Mouse (Mus musculus): ENCODE measurements around the gene Cntnap2.

The Cntnap2 gene

DNA sequence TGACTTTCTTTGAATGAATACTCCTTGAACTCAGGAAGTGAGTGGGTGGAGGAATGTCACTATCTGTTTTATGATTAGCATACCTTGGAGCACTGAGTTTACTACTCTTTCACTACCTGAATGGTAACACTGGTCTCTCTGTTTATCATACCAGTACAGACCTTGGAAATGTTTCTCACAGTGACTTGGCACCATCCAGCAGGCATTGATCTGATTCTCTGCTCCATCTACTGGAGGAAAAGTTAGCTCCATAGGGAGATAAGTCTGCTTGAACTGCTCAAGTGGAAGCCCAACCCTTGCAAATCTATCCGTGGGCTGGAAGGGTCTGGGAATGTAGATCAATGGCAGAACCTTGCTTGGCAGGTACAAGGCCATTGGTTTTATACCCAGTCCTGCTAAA, 2235.3 kb downstream of the Cntnap2 start:
- no peak for DNase-seq (ENCODE audit: low spot score in 2 of 2)

DNA sequence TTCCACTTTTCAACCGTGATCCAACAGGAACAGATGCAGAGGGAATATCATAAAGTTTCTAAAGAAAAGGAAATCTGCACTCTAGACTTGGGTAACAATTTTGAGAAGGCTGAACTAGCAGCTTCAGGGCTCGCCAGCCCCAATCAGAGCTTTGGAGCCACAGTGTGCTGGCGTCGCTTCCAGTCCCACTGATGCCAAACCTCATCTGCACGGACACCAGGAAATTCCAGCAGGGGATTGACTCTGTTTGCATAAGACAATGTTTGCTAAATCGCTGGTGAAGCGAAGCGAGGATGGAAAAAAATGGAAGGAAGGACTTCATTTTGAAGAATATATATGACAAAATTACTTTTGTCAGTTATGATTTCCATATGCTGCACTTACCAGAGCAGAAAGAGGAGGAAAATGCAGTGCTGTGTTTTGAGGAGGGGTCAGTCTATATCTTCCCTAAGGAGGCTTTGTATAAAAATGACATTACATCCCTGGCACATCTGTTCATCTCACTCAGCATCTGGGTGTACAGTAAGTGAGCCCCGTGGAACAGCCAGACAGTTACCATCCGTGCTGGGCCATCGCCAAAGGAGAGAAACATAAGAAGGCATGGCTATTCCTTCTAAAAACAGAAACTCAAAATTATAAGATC, 2245.8 kb downstream of the Cntnap2 start:
- no peak for DNase-seq (ENCODE audit: low spot score in 2 of 2)

DNA sequence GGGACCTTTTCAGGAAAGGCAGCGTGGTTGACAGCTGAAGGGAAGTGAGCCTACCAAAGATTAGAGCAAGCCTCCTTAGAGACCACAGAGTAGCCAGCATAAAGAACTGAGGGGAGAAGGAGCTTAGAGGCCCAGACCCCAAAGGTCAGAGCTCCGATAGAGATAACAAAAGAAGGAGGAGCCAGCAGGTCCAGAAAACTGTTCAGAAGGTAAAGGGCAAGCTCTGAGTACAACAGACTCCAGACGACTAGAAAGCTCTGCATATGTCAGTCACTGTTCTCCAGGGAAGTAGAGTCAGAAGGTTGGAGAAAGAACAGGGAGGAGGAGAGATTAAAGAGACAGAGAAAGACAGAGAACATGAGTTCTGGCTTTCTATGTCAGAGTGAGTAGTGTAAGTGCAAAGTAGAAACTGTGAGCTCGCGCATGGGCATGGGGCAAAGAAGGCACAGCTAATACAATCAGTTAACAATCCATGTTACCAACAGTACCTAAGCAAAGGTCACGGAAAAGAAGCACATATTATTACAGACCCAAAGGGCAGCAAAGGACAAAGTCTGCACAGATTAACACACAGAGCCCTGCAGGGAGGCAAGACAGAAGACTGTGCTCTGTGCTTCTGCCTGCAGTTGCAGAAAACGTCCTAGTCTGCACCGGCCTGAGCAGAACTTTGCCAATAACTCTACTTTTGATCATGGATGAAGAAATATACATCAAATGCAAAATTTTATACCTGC, 2247.1 kb downstream of the Cntnap2 start:
- no peak for DNase-seq (ENCODE audit: low spot score in 2 of 2)

DNA sequence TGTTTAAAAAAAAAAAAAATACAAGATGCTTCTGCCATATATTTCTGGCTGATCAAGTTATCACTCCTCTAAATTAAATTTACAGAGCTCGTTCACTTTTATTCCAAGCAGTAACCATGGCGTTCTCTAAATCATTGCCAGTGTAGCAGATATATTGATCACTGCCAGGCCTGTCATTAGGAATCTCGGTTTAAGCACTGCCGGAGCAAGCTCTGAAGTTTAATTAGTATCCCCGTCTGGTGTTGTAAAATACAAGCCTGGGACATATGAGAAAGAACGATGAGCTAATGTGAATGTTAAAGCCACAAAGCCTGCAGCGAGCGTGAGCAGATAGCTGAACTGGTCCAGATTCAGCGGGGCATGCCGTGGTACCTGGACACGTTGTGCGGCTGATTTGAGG, 2247.8 kb downstream of the Cntnap2 start:
- no peak for DNase-seq (ENCODE audit: low spot score in 2 of 2)

DNA sequence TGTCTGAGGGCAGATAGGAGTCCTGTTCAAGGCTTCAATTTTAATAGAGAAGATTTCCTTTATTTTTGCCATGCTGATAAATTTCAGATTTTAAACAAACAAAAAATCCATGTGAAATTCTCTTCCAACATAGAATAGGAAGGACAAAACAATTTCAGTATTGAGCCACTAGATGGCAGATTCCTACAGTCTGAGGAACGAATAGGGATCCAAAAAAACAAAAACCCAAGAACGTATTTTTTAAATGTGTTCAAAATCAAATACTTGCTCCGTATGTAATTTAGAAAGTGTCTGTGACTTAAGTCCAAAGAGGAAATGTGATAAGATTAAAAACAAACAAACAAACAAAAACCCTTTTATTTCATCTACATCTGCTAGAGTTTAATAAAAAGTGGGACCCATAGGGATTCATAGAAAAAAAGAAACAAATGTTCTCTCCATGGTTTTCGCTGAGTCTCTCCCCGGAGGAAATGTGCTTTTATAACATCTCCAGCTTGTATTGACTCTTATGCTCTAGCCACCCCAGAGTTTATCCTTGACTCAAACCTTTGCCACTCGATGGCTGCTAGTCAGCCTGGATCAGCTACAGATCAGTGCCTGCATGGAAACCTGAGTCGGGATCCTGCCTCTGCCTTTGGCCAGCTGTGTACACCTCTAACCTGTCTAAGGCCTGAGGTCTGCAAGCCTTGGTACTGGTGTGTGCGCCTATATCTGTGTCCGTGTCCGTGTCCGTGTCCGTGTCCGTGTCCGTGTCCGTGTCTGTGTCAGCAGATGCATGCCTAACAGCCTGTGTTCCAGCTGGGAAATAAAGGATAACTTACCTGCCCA, 2255.6 kb downstream of the Cntnap2 start:
- DNase-seq (ENCODE audit: low spot score in 2 of 2) = peak in 1 of 2 experiments; percentile 10

DNA sequence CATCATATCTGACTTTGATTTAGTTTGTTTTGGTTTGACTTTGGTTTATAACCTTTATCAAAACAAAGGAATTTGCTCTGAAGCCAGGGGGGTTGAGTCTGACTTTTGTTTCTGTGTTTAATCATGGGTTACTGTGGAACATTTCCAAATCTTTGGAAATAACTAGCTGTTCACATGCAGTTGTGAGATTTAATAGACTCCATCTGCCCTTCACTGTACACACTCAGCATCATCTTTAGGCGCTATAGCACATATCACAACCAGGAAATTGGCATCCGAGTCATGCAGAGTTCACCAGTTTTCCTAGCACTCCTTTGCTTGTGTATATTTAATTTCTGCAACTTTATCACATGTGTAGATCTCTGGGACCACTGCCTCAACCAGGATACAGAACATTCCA, 2256.3 kb downstream of the Cntnap2 start:
- DNase-seq (ENCODE audit: low spot score in 2 of 2) = no peak

DNA sequence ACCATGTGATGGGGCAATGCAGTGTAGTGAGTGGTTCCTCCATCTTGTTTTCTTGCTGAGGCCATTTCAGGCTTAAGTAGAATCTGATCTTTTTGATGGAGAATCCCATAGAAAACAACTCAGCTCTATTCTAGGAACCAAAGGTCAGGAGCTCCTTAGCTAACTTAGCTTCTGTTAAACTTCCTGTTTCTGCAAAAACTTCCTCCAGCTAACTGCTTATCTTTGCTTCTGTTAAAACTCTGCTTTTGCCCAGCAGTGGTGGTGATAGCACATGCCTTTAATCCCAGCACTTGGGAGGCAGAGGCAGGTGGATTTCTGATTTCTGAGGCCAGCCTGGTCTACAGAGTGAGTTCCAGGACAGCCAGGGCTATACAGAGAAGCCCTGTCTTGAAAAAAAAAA, 2258.1 kb downstream of the Cntnap2 start:
- no peak for DNase-seq (ENCODE audit: low spot score in 2 of 2)

DNA sequence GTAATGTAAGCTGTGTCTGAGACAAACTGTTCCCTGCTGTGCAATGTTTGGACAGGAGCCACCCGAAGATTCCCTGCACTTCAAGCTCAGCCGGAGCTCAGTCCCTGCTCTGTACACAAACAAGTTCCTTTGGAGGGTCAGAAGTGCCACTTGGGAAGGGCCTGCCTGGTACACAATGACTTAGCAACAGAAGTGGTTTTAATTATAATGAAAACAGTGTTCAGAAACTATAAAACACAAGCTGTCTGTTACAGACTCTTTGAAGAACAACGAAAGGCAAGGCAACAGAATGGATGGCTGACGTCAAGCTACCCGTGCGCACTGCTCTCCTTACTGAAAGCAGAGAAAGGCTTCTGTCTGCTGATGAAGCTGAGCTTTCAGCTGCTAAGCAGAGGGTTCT, 2259.5 kb downstream of the Cntnap2 start:
- DNase-seq (ENCODE audit: low spot score in 2 of 2) = peak in 1 of 2 experiments; percentile 2

DNA sequence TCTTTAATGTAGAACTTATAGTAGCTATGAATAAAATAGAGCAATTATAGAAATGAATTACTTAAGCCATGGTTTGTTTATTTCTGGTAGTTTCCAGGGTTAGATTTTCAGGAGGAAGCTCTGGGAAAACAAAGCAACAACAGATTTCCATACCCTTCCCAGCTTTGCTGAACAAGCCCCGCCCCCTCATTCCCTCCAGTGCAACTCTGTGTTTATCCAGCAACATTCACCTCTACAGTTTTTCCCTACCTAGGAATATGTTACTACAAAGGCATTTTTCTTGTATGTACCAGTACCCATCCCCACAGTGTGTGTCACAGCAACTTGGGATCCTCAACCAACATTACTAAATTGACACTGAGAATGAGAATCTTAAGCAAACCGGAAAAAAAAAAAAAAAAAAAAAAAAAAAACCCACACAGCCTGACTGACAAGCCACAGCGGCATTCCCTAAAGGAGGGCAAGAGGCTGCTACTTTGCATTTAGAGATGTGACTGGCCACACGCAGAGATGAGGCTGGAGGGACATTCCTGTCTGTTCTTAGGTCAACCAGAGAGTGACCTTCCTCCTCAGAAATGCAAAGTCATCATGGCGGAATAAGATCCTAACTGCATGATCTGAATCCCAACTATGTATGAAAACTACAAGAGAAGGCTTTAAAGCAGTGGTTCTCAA, 2260.3 kb downstream of the Cntnap2 start:
- DNase-seq (ENCODE audit: low spot score in 2 of 2) = no peak

DNA sequence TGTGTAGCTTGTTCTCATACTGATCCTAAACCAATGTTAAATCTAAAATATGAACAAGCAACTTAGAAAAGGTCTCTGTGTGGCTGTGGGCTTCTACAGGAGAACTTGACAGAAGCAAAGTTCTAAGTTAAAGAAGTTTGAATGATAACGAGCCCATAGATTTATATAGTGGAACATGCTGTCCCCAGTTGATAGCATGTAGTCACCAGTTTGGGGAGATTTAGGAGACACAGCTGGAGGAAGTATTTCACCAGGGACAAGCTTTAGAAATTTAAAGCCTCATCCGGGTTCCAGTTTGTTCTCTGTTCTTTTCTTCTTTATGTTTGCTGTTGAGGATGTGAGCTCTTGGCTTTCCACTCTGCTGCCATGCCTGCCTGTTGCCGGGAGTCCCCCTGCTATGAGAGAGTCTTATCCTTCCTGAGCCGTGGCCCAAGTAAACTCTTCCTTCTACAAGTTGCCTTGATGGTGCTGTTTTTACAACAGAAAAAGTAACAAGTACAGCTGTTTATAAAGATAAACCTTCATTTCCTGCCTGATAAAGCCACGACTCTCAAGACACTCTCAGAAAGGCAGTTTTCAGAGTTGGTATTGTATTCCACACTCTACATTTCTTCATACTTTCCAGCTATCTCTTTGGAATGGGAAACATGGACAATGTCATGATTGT, 2264.1 kb downstream of the Cntnap2 start:
- DNase-seq (ENCODE audit: low spot score in 2 of 2) = no peak

DNA sequence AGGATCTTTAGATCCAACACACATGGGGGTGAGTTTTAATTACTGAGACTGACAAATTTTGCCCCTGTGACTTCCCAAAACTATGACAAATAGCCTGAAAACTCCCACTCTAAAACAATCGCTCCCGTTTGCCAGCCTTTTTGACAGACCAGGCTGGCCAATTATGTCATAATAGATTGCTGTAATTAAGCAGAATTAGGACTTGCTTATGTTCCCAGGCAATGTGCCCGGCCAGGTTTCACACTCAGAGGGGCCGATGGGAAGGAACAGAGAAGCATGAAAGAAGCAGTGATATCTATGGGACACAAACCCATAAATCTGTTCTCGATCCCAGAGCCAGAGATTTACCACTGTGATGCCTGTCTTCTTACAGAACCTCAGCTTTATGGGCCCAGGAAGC, 2264.7 kb downstream of the Cntnap2 start:
- DNase-seq (ENCODE audit: low spot score in 2 of 2) = no peak

DNA sequence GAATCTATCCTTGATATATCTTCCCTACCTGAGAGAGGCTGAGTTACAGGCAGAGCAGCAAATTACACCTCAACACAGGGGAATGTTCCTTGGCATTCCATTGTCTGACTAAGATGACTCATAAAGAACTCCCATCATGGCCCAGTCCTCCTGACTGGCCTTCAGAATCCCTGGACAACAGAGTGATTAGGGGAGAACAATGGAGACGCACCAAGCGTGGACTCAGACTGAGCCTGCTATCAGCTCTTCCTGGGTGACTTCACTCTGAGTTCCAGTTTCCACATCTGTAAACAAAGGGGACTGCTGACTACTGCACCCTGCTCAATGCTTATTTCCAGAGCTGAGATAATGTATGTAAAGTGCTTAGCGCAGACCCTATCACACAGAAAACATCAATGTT, 2269.1 kb downstream of the Cntnap2 start:
- no peak for DNase-seq (ENCODE audit: low spot score in 2 of 2)

DNA sequence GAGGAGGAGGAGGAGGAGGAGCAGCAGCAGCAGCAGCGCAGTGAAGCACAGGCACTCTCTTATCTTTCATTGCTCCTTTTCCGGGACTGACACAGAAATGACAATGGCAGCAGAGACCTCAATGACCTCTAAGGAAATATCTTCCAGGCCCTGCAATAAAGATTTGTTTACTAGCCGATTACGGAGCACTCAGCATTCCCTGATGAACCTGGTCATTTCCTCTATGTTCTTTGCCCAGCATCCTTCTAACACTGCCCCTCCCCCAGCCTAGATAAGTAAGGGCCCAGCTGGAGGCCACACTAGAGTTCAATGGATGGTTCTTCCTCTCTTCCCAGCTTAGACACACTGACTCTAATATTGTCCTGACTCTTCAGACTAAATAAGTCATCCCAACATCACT, 2270.1 kb downstream of the Cntnap2 start:
- DNase-seq (ENCODE audit: low spot score in 2 of 2) = no peak

DNA sequence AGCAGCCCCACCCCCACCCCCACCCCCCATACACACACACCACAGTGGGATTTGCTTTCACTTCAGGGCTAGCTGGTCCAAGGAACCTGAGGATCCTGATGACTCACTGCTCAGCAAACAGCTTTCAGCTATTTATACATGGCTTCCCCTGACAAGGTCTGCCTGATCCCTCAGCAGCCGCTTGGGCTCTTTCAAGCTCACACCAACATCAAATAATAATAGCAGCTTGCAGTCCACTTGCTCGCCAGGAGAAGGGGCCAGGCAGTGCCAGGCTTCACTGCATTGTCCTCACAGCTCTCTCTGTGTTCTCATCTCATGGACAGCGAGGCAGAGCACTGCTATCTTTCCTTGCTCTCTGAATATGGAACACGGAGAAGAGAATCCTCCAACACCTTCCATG, 2273.9 kb downstream of the Cntnap2 start:
- DNase-seq (ENCODE audit: low spot score in 2 of 2) = no peak

DNA sequence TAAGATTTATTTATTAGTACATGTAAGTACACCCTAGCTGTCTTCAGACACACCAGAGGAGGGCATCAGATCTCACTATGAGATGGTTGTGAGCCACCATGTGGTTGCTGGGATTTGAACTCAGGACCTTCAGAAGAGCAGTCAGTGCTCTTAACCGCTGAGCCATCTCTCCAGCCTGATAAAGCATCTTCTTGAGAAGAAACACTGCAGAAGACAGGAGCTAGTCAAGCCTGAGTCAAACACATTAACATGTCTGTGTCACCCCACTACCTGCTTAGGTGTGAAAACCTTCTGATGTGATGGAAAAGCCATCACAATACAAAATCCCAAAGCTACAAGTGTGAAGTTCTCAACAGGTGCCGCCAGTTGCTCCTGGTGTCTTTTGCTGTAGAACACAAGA, 2275.2 kb downstream of the Cntnap2 start:
- DNase-seq (ENCODE audit: low spot score in 2 of 2) = no peak

DNA sequence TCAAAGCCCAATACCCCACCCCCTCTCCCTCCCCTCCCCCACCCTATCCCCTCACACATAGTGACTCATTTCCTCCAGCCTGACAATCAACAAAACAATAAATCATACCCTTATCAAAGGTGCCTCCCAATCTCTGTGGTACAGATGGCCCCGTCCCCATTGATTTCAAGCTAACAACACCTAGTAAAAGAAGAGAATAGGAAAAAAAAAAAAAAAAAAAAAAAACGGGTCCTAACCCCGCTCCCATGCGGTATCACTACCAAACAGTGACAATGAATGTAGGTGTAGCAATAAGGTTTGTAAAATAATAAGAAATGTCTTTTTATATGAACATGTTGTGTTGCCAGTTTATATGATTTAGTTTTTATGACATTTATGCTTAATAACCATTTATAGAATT, 2278.1 kb downstream of the Cntnap2 start:
- DNase-seq (ENCODE audit: low spot score in 2 of 2) = no peak

DNA sequence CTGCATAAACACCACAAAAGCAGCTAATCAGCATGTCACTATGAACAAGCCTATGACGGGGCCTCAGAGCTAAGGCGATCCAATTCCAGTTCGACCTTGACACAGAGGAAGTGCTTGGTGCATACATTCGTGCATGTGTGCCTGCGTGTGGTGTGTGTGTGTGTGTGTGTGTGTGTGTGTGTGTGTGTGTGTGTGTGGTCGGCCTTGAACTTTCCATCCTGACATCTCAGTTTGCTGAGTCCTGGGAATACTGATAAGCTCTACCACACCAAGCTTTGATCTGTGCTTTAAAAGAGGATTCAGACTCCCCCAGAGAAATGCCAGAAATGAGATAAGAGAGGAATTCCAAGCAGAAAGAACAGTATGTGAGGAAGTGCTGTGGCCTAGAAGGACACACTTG, 2279.0 kb downstream of the Cntnap2 start:
- no peak for DNase-seq (ENCODE audit: low spot score in 2 of 2)

DNA sequence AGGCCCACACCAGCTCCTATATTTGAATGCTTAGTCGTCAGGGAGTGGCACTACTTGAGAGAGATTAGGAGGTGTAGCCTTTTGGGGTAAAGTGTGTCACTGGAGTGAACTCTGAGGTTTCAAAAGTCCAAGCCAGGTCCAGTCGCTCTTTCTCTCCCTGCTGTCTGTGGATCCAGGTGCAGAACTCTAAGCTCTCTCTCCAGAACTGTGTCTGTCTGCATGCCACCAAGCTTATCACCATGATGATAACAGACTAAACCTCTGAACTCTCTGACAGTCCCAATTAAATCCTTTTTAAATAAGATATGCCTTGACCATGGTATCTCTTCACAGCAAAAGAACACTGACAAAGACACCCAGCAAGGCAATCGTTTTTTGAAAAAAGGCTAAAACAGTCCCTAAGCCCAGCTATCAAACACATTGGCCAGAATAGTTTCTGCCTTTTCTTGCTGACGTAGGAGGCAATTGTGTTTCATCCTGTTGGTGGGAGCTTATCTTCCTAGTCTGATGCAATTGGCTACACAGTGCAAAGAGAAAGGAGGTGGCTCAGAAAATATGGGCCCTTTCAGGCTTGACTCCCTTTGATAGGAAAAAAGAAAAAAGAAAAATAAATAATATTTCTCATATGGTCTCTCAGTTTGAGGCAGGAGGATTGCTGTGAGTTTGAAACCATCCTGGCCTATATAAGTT, 2281.8 kb downstream of the Cntnap2 start:
- DNase-seq (ENCODE audit: low spot score in 2 of 2) = no peak

DNA sequence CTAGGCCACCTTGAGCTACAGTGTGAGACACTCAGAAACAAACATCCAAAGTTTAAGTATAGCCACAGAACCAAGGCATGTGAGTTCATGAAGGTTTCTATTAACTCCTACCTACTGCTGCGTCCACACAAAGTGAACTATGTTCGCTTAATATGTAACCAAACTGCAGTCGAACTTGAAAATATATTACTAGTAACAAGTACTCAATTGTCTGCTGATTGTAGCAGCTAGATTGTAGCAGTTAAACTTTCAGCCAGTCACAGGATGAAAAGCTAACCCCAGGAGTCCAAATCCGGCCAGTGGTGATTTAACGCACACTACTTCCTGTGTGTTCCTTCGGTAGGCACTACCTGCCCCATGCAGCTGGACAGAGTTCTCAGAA, 2282.3 kb downstream of the Cntnap2 start:
- DNase-seq (ENCODE audit: low spot score in 2 of 2) = no peak

DNA sequence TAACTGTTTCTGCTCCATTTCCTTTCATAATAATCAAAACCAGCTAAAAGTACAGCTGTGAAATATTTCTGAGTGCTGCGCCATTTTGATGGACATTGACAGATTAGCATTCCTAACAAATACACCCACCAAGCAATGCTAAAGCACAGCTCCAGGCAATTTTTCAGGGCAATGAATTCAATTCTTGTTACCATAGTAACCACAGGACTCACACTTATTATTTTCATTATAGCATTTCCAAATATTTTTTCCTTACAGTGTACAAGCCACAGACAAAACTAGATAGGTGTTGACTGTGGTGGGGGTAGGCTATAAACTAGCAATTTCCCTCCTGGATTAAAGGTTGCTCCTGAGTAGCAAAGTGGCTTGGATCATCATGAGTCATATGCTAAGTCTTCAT, 2284.1 kb downstream of the Cntnap2 start:
- DNase-seq (ENCODE audit: low spot score in 2 of 2) = no peak

DNA sequence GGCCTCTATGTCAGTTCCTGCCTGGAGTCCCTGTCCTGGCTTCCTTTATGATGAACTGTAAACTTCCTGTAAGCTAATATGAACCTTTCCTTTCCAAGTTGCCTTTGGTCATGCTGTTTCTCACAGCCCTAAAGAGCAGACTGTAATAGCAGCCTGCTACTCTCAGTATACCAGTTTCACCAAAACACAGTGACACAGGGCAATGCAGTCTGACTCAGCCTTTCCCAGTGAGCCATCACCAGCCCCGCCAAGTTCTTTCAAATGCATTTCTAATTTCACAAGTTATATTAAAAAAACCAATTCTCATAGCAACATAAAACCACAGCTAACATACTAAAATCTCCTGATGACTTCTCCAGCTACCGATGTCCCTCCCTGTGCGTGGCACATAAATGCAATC, 2285.5 kb downstream of the Cntnap2 start:
- no peak for DNase-seq (ENCODE audit: low spot score in 2 of 2)

Measured in heart, adult 9 months (tissue).